Mouse (Mus musculus): Measurements from ENCODE around the gene Dcps.

Gene Dcps

DNA sequence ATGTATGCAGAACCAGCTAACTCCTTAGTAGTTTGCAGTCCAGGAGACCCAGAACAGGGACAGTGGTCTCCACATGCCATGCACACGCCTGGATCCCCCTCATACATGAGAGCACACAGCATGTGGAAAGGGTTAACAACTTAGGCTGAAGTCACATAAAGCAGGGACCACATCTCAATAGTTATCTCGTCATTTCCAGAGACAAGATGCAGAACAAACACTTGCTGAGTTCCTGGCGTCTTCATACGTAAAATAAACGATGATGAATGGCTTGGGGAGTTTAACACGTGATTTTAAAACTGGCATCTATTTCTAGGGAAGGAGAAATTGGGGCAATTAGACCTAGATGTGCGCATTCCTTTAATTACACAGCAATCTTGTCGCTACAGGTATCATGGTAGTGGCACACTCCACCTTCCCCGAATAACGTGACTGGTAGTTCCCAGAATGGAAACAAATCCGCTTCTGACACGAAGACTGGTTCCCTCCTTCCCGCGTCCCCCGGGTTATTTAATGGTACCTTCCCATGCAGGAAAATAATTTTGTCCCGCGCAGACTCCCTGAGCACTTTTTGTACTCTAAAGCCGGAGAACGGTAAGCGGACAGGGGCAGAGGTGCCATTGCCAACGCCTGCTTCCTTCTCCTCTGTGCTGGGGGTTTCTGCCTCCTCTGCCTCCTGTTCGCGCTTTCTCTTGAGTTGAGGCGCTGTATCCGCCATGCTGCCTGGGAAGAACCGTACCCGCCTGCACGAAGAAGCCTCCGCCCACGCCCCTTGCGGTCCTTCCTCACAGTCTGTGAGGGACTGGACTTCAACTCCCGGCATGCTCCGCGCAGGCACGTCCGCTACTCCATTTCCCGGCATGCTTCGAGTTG lies at the start of gene Dcps:
Gene Dcps, minus strand, starts transcription at position 811 of the 873 bp plus-strand sequence.
- DNase-seq (ENCODE audit: low spot score in 2 of 2): peak; percentile 97 to 98

DNA sequence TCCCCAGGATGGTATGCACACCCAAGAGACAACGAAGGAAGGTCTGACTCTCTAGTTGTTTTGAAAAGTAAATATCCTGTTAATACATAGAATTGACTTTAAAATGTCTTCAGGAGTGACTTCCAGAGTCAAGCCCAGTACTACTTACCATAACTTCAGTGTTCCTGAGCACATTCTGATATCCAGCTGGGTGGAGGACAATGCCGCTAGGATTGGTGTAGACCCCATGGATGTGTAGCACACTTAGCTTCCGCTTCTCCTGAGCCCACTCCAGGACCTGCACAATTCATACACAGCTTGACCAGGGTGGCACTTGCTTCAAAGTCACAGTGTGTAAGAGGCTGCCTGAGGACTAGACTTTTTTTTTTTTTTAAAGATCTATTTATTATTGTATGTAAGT lies 47.6 kb upstream of the Dcps start:
- no peak for DNase-seq (ENCODE audit: low spot score in 2 of 2)

GRCm38 (mm10) chr9:35217963-35218362 lies 42.1 kb upstream of the Dcps start:
- no peak for DNase-seq (ENCODE audit: low spot score in 2 of 2)

GRCm38 (mm10) chr9:35211573-35212511 lies 36.0 kb upstream of the Dcps start:
- no peak for DNase-seq (ENCODE audit: low spot score in 2 of 2)

- DNase-seq (ENCODE audit: low spot score in 2 of 2): peak; percentile 99
Observed at GRCm38 (mm10) chr9:35210542-35211474, 34.9 kb upstream of the Dcps start, which contains the start of gene Foxred1. Gene Foxred1 (minus strand): TSS chr9:35211055.

- DNase-seq (ENCODE audit: low spot score in 2 of 2): no peak
Observed at GRCm38 (mm10) chr9:35204421-35204820, 28.6 kb upstream of the Dcps start.

DNA sequence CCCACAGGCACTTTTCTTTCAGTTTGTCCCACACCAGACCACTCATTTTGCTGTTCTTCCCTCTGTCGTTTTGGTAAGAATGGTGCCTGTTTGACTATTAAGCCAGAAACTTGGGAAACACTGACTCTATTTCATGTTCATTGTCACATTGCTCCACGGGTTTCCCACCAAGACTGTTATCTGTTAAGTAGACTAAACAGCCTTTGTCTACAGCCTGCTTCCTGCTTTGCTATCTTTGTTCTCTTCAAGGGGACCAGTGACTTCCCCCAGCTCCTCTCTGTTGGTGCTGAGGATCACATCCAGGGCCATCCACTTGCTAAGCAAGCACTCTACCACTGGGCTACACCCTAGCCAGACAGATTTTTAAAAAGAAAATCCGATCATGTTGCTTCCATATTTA lies 27.7 kb upstream of the Dcps start:
- DNase-seq (ENCODE audit: low spot score in 2 of 2): no peak

DNA sequence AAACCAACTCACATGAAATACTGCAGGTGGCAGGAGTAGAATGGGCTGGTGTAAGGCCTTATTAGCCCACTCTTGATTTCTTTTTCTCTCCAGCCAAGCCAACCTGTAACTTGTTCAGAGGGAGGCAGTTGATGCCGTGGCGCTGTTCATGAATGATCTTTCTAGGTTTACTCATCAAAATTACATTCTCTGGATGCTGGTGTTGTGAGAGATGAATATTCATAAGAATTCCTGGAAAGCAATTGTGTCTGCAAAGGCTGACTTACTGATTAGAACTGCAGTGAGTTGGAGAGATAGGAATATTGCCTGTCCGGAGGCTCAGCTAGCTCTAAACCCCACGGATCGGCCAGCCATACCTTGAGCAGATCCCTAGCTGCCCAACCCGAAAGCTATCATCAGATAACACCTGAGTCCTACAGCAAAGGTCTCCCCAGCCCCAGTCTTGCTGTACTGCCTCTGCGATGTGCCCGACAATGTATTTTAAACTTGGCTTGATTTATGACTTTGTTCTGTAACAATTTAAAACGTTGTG lies 24.7 kb upstream of the Dcps start:
- DNase-seq (ENCODE audit: low spot score in 2 of 2): no peak

GRCm38 (mm10) chr9:35199772-35200471 lies 24.1 kb upstream of the Dcps start, which contains the start of the genes Srpr and Tirap:
Gene Srpr (plus strand): TSS chr9:35200175.
Gene Tirap (minus strand): TSS chr9:35200291.
- DNase-seq (ENCODE audit: low spot score in 2 of 2): peak; percentile 54 to 59

GRCm38 (mm10) chr9:35198945-35199771 lies 23.3 kb upstream of the Dcps start:
- DNase-seq (ENCODE audit: low spot score in 2 of 2): no peak

DNA sequence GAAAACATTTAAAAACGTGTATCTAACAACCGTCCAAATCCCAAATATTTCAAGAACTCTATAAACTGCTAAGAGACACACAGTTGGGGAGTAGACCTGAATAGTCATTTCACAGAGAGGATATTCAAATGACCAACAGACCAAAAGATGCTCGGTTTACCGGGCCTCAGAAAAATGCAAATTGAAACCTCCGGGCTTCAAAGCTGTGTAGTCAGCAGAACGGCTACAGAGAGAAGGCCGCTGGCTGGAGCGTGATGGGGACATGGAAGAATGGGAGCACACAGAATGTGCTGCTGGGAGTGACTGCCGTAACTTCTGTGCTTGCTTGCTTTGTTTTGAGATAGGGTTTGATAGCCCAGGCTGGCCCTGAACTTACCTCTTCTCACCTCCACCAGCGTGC lies 22.5 kb upstream of the Dcps start:
- DNase-seq (ENCODE audit: low spot score in 2 of 2): no peak

GRCm38 (mm10) chr9:35197625-35198024 lies 21.8 kb upstream of the Dcps start:
- DNase-seq (ENCODE audit: low spot score in 2 of 2): no peak

DNA sequence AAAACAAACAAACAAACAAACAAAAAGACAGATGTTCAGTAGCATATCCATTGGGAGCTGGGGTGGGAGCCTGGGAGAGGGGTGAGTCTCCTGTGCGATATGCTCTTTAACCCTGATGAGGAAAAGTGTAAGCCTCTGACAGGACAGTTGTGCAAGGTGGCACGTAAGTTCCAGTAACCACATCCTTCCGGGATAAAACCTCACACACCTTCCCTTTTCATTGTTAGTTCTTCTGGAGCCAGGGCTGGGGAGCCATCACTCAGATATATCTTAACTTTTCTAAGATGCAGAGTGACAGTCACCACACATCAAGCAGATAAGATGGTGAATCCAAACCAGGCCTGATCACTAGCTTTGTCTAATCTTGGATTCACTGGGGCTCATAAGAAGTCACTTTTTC lies 18.2 kb upstream of the Dcps start:
- no peak for DNase-seq (ENCODE audit: low spot score in 2 of 2)

- DNase-seq (ENCODE audit: low spot score in 2 of 2): no peak
Observed at GRCm38 (mm10) chr9:35192983-35193542, 17.2 kb upstream of the Dcps start.

- DNase-seq (ENCODE audit: low spot score in 2 of 2): peak in 1 of 2 experiments; percentile 28
Observed at GRCm38 (mm10) chr9:35188700-35189099, 12.8 kb upstream of the Dcps start.

DNA sequence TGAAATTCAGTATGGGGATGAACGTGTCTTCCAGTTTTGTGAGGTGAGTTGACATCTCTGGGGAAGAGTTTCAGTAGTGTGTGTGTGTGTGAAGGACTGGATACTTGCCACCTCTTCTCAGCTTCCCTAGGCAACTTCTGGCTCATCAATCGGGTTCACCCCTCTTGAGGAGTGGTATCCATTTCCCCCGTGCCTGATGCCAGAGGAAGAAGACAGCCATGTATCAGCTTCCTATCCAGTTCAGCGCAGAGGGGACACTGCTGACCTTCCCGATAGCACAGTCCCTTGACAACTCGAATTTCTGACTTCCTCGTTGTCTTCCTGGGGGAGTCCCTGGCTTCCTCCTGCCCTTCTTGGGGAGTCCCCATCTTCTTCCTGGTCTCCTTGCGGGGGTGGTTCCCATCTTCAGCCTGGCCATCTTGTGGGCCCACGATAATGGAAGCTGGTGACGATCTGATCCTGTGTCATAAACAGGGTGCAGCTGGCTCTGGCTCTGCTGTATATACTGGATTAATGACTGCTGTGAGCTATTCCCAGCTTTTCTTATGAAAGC lies 11.6 kb upstream of the Dcps start:
- DNase-seq (ENCODE audit: low spot score in 2 of 2): no peak

DNA sequence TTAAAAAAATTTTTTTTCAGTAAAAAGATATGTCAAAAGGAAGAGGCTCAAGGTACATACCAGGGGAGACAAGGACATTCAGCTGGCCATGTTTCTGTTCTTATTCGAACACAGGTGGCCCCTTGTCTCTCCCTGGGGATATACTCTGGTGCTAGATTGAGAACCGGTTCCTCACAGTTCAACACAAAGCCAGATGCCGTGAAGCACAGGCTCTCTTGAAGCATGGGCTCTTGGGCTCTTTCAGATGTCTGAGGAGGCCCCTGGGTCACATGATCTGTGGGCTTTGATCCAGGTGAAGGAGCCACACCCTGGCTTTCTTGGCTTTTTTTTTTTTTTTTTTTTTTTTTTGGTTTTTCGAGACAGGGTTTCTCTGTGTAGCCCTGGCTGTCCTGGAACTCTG lies 10.6 kb upstream of the Dcps start:
- DNase-seq (ENCODE audit: low spot score in 2 of 2): no peak

DNA sequence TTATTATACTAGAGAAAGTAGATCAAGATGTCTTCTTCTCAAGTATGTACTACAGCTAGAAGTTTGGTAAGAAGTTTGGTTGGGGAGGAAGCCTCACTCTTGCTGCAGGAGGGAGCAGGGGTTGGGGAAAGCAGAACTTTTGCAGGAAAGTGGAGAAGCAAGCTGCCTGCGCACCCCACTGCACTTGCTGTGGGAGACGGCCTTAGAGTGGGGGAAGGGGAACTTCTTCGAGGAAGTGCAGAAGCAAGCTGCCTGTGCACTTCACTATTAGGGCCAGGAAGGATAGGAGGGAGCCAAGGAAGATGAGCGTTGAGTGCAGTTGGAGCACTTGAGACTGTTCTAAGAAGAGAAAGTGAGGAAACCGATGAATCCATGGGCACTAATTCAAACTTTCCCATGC lies 7.5 kb upstream of the Dcps start:
- DNase-seq (ENCODE audit: low spot score in 2 of 2): no peak

GRCm38 (mm10) chr9:35182832-35183231 lies 7.0 kb upstream of the Dcps start:
- DNase-seq (ENCODE audit: low spot score in 2 of 2): no peak

Measured in right cerebral cortex, postnatal 36 days (tissue).